Mouse (Mus musculus): ENCODE data around the gene Spdya. TPM values are rescaled to one million over a fixed set of nuclear protein-coding genes. Genes with fewer than 3 reads are reported as not detected.
"Not testable (repeated sequence)": the region's sequence is repeated elsewhere in the genome, so short reads cannot be mapped to it uniquely, and the experiment has no call there.

Gene Spdya
- polyA plus RNA-seq, 1 experiment from 2014 or later: 1.6 TPM

DNA sequence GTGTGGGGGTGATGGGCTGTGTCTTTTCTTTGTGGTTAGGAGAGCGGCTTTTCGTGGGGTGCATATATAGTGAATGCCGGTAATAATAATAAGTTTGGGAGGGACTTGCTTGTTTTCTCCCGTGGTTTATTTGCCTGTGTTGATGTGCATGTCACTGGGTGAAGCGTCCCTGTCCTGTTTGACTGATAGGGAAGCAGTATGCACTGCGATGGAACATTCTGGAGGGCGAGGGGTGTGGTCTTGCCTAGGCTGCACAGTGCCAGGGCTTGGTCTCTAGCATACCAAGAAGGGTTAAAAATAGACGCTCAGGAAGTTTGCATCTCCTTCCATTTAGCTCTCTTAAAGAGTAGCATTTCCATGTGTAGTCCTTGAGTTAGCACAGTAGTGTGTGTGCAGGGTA is 84.9 kb downstream of the Spdya start:
- no peaks in the 10 kb centered on the region for H3K9me3 ChIP-seq
- 93% methylated on average over 8 of the region's 8 CpGs for WGBS
- no peak for ATAC-seq (ENCODE audit: insufficient number of reproducible peaks, insufficient read depth, low FRiP score, low TSS enrichment)
- no peak overlapping the region for H3K9ac ChIP-seq
- no peak overlapping the region for H3K4me3 ChIP-seq
- H3K4me1 ChIP-seq: no peaks in the 10 kb centered on the region
- H3K4me2 ChIP-seq (replicated peaks): no peak overlapping the region
- H3K27ac ChIP-seq: no peak overlapping the region
- H3K36me3 ChIP-seq: peaks cover 87% of the 10 kb centered on the region
- H3K27me3 ChIP-seq: no peaks in the 10 kb centered on the region

DNA sequence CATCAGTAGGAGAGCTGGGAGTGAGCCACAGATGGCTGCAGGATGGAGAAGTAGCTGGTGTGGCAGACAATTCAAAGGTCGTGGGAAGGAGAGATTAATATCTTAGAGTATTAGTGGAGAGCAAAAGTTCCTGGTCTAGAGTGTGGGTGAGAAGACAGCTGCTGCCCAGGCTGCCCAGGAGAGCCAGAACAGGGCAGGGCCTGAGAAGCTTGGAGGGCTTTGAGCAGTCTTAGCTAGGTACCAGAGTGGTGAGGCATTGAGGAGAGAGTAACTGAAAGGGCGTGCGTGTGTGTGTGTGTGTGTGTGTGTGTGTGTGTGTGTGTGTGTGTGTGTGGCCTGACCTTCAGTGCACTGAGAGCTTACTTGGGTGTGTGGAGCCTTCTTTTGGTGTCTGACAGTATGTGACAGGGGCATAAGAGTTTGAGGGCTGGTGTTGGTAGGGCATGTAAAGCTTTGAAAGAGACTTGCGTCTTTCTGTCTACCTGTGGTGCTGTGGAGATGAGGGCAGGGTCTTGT is 85.9 kb downstream of the Spdya start:
- no peaks in the 10 kb centered on the region for H3K27me3 ChIP-seq
- 90% methylated on average over 4 of the region's 4 CpGs for WGBS
- H3K9ac ChIP-seq: no peak overlapping the region
- H3K4me2 ChIP-seq (replicated peaks): no peak overlapping the region
- no peaks in the 10 kb centered on the region for H3K4me1 ChIP-seq
- H3K36me3 ChIP-seq: peaks cover 90% of the 10 kb centered on the region
- no peak overlapping the region for H3K4me3 ChIP-seq
- ATAC-seq (ENCODE audit: insufficient number of reproducible peaks, insufficient read depth, low FRiP score, low TSS enrichment): no peak
- no peaks in the 10 kb centered on the region for H3K9me3 ChIP-seq
- H3K27ac ChIP-seq: no peak overlapping the region

DNA sequence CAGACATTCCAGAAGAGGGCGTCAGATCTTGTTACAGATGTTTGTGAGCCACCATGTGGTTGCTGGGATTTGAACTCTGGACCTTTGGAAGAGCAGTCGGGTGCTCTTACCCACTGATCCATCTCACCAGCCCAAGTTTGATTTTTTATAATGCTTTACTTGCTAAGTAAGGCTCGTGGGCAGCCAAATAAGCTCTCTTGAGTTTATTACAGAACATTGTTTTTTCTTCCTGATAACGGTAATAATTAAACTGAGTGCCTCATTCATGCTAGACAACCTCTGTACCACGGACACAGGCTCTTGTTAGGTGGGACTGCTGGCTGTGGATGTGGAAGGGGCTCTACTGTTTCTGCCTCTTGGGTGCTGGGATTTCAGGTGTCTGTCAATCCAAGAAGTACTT is 87.2 kb downstream of the Spdya start:
- not testable (repeated sequence) for H3K9ac ChIP-seq; H3K4me2 ChIP-seq (replicated peaks); H3K4me1 ChIP-seq; H3K9me3 ChIP-seq; H3K27ac ChIP-seq; H3K27me3 ChIP-seq; H3K4me3 ChIP-seq; ATAC-seq (ENCODE audit: insufficient number of reproducible peaks, insufficient read depth, low FRiP score, low TSS enrichment)
- WGBS: 82% methylated on average over 5 of the region's 5 CpGs
- peaks cover 83% of the 10 kb centered on the region for H3K36me3 ChIP-seq

Other genes starting within 250 kb of the Spdya start
- 22.1 and 23.5 TPM in 2 replicates for gene Emilin2, start 240.1 kb upstream of the Spdya start, polyA plus RNA-seq (2016; fragmentation: Nextera tagmentation; extraction: Ambion mirVana)
- gene Gm4707, start 92.1 kb upstream of the Spdya start, polyA plus RNA-seq (2016; fragmentation: Nextera tagmentation; extraction: Ambion mirVana): 5.3 and 6.4 TPM in 2 replicates
- 84.2 and 84.9 TPM in 2 replicates for gene Smchd1, start 76.7 kb upstream of the Spdya start, polyA plus RNA-seq (2016; fragmentation: Nextera tagmentation; extraction: Ambion mirVana)
- gene Ndc80, start 25.2 kb upstream of the Spdya start, polyA plus RNA-seq (2016; fragmentation: Nextera tagmentation; extraction: Ambion mirVana): 45.0 and 49.5 TPM in 2 replicates
- 85.6 and 85.8 TPM in 2 replicates for gene Wdr43, start 63.8 kb downstream of the Spdya start, polyA plus RNA-seq (2016; fragmentation: Nextera tagmentation; extraction: Ambion mirVana)
- not detected in 2 replicates for gene Togaram2, start 121.2 kb downstream of the Spdya start, polyA plus RNA-seq (2016; fragmentation: Nextera tagmentation; extraction: Ambion mirVana)
- gene Pcare, start 200.8 kb downstream of the Spdya start, polyA plus RNA-seq (2016; fragmentation: Nextera tagmentation; extraction: Ambion mirVana): not detected in 2 replicates
- 8.2 and 8.8 TPM in 2 replicates for gene Clip4, start 216.4 kb downstream of the Spdya start, polyA plus RNA-seq (2016; fragmentation: Nextera tagmentation; extraction: Ambion mirVana)